Mouse (Mus musculus) testis, postnatal 14 days (tissue): ENCODE measurements around the gene Rbm28.

Experiments
- DNase-seq: peaks from one replicate; pipeline ENCODE4 v3.0.0; 2021; ENCODE audit warnings: low spot score

Rbm28 gene

GRCm38 (mm10) chr6:29143608-29144007 is 21.2 kb downstream of the Rbm28 start:
- DNase-seq: no peak

GRCm38 (mm10) chr6:29137441-29137840 is 27.4 kb downstream of the Rbm28 start:
- DNase-seq: no peak

GRCm38 (mm10) chr6:29133100-29133499 is 31.7 kb downstream of the Rbm28 start:
- DNase-seq: no peak

GRCm38 (mm10) chr6:29126878-29127426 is 37.9 kb downstream of the Rbm28 start:
- no peak for DNase-seq

- no peak for DNase-seq
Measured at GRCm38 (mm10) chr6:29119990-29120389, 44.8 kb downstream of the Rbm28 start.

- DNase-seq: no peak
Measured at GRCm38 (mm10) chr6:29118963-29119362, 45.8 kb downstream of the Rbm28 start.

- DNase-seq: no peak
Measured at GRCm38 (mm10) chr6:29118231-29118630, 46.6 kb downstream of the Rbm28 start.

- peak; percentile 41 for DNase-seq
Measured at GRCm38 (mm10) chr6:29117417-29118104, 47.2 kb downstream of the Rbm28 start.

GRCm38 (mm10) chr6:29115756-29116155 is 49.0 kb downstream of the Rbm28 start:
- DNase-seq: no peak

GRCm38 (mm10) chr6:29111501-29111900 is 53.3 kb downstream of the Rbm28 start:
- no peak for DNase-seq

GRCm38 (mm10) chr6:29108376-29108775 is 56.4 kb downstream of the Rbm28 start:
- no peak for DNase-seq

GRCm38 (mm10) chr6:29101248-29101864 is 63.5 kb downstream of the Rbm28 start:
- no peak for DNase-seq

- DNase-seq: no peak
Measured at GRCm38 (mm10) chr6:29100423-29100822, 64.4 kb downstream of the Rbm28 start.

GRCm38 (mm10) chr6:29099536-29100170 is 65.2 kb downstream of the Rbm28 start:
- no peak for DNase-seq

- peak; percentile 11 for DNase-seq
Measured at GRCm38 (mm10) chr6:29092904-29093303, 71.9 kb downstream of the Rbm28 start.

- DNase-seq: peak; percentile 34
Measured at GRCm38 (mm10) chr6:29092234-29092633, 72.6 kb downstream of the Rbm28 start.

GRCm38 (mm10) chr6:29087921-29088709 is 76.7 kb downstream of the Rbm28 start:
- DNase-seq: peak; percentile 10

- DNase-seq: no peak
Measured at GRCm38 (mm10) chr6:29084401-29084800, 80.4 kb downstream of the Rbm28 start.

- DNase-seq: no peak
Measured at GRCm38 (mm10) chr6:29082776-29083354, 81.9 kb downstream of the Rbm28 start.

- DNase-seq: no peak
Measured at GRCm38 (mm10) chr6:29081826-29082363, 82.9 kb downstream of the Rbm28 start.

- no peak for DNase-seq
Measured at GRCm38 (mm10) chr6:29079291-29079690, 85.5 kb downstream of the Rbm28 start.

GRCm38 (mm10) chr6:29074133-29074469 is 90.7 kb downstream of the Rbm28 start:
- no peak for DNase-seq
